Mouse (Mus musculus) erythroblast, embryonic 14.5 days (primary cell): ENCODE data around the gene Slc12a6.

Experiments used
- GATA1 ChIP-seq: IDR thresholded peaks from 2 replicates; pipeline ENCODE4 v1.6.1; 2012; ENCODE audit warnings: low read length, inconsistent platforms, mixed read lengths
- TAL1 ChIP-seq: IDR thresholded peaks from 3 replicates; pipeline ENCODE4 v1.6.1; 2012; ENCODE audit warnings: low read length, inconsistent platforms, mixed read lengths

DNA sequence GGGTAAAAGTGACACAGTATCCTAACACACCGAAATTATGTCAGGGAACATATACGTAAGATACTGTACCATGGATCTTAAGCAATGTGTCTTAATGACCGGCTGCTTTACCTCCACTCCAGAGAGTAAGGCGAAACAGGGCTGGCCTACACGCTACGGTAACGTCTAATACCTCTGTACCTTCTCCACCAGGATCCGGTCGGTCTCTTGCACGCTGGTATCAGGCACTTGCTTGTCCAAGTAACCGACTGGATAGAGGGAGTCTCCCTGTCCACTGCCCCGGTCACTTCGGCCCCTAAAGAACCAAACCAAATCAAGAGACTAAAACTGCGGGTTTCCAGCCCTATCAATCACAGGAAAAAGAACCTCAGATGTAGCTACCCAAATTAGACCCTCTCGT is 101.6 kb downstream of the Slc12a6 start:
- TF ChIP-seq GATA1 (no peak), TAL1 (no peak)
